Mouse (Mus musculus) cerebellum, adult 2 months (tissue): ENCODE data around the gene Cpped1.

ENCODE experiments used
- CTCF ChIP-seq: fragments of 200-500 bp; IDR thresholded peaks from 2 replicates; pipeline ENCODE4 v1.5.1; 2011; ENCODE audit warnings: low read depth, mild to moderate bottlenecking, control low read depth, low read length, moderate library complexity, borderline replicate concordance; ENCODE audit not compliant: insufficient read depth
- POLR2A ChIP-seq: fragments of 200-500 bp; IDR thresholded peaks from 2 replicates; pipeline ENCODE4 v1.6.1; 2011; ENCODE audit warnings: low read length, control low read depth, borderline replicate concordance; ENCODE audit not compliant: insufficient read depth

DNA sequence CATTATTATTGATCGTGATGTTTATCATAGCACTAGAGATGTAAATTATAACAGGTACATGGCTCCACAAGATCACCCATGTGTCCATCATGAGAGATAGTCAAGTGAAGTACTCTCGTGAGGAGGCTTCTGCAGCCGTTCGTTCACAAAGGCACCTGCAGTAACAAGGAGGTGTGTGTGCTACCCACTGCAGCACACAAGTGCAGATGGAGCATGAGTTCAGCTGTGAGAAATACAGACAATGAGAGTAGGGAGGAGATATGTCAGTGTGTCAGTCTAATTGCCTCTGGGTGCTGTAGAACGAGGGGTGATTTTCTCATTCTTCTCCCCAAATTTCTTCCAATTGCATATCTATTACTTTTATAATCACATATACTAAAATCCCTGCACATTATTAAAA, 63.9 kb downstream of the Cpped1 start:
- TF ChIP-seq POLR2A (no peak), CTCF (no peak)
